Mouse (Mus musculus) forebrain, embryonic 11.5 days (tissue): ENCODE measurements around the gene Aars. TPM values are rescaled to one million over a fixed set of nuclear protein-coding genes. Genes with fewer than 3 reads are reported as not detected.
"Not testable (repeated sequence)": the region's sequence is repeated elsewhere in the genome, so short reads cannot be mapped to it uniquely, and the experiment has no call there.

Source experiments
- ATAC-seq: fragments of 200-750 bp; cut with Nextera tagmentation; replicated peaks from 2 replicates; pipeline ENCODE4 v1.8.0; 2017; ENCODE audit warnings: moderate TSS enrichment; ENCODE audit not compliant: low FRiP score
- DNase-seq: peaks from one replicate; pipeline ENCODE4 v3.0.0-alpha.2; 2017; ENCODE audit warnings: low spot score
- H3K27ac ChIP-seq: fragments of 300-500 bp; sonication (generic); 2 replicates; pipeline ENCODE4 v1.5.1; 2014; ENCODE audit warnings: low read depth, low read length
- H3K27me3 ChIP-seq: fragments of 300-500 bp; sonication (generic); 2 replicates; pipeline ENCODE4 v1.6.1; 2014; ENCODE audit warnings: mild to moderate bottlenecking, low read length, mixed read lengths; ENCODE audit not compliant: control insufficient read depth, insufficient read depth
- H3K36me3 ChIP-seq: fragments of 300-500 bp; sonication (generic); 2 replicates; pipeline ENCODE4 v1.6.1; 2014; ENCODE audit warnings: mild to moderate bottlenecking, low read length, moderate library complexity, mixed read lengths; ENCODE audit not compliant: control insufficient read depth, insufficient read depth
- H3K4me1 ChIP-seq: fragments of 300-500 bp; sonication (generic); replicated peaks from 2 replicates; pipeline ENCODE4 v1.6.1; 2014; ENCODE audit warnings: low read length, mixed read lengths; ENCODE audit not compliant: control insufficient read depth, insufficient read depth
- H3K4me2 ChIP-seq: fragments of 300-500 bp; sonication (generic); 2 replicates; pipeline ENCODE4 v1.6.1; 2014; ENCODE audit warnings: low read depth, mild to moderate bottlenecking, low read length, moderate library complexity, mixed read lengths; ENCODE audit not compliant: severe bottlenecking
- H3K4me3 ChIP-seq: fragments of 300-500 bp; sonication (generic); 2 replicates; pipeline ENCODE4 v1.5.1; 2014; ENCODE audit warnings: low read depth, low read length
- H3K9ac ChIP-seq: fragments of 300-500 bp; sonication (generic); 2 replicates; pipeline ENCODE4 v1.6.1; 2014; ENCODE audit warnings: low read length
- H3K9me3 ChIP-seq: fragments of 300-500 bp; sonication (generic); 2 replicates; pipeline ENCODE4 v1.6.1; 2016; ENCODE audit warnings: low read length, mixed read lengths; ENCODE audit not compliant: control insufficient read depth
- WGBS: fragments of 180-500 bp; shearing (Covaris S2); extraction: QIAGEN DNeasy Blood & Tissue Kit; methylation state at CpG from one replicate; pipeline ENCODE4 v1.1.7; 2014; 5-methylcytosine and 5-hydroxymethylcytosine counted together
- microRNA-seq: library from miRNA; unstranded; fragments of <30 nt; microRNA quantifications from one replicate; pipeline ENCODE4, GENCODE M21; 2016; ENCODE audit not compliant: insufficient number of aligned reads
- polyA plus RNA-seq: library from polyadenylated mRNA; unstranded; fragments of >200 nt; fragmentation: Nextera tagmentation; extraction: Ambion mirVana; gene quantifications from 2 replicates; pipeline ENCODE4 v1.2.1, GENCODE M21; 2014

Gene Aars
- polyA plus RNA-seq, 1 experiment from 2014 or later: 79.0 TPM

GRCm38 (mm10) chr8:111094719-111095302, 61.9 kb downstream of the Aars start:
- H3K27ac ChIP-seq, H3K36me3 ChIP-seq, ATAC-seq, H3K4me1 ChIP-seq, H3K9me3 ChIP-seq, H3K27me3 ChIP-seq: not testable (repeated sequence)
- peak overlapping the region; percentile 66 for H3K9ac ChIP-seq
- H3K4me2 ChIP-seq: peak overlapping the region; percentile 67
- DNase-seq: peak; percentile 57
- under 1% methylated on average over 61 of the region's 69 CpGs for WGBS
- H3K4me3 ChIP-seq: peak overlapping the region; percentile 57

Small RNA genes lying within 50 kb of the gene (microRNA-seq; reads per million reads assigned to microRNA genes)
- gene Gm24103: not detected
- gene Mir3473d: 2.5 reads per million

Other genes with a start within 250 kb of the Aars start
- gene Il34, start 227.2 kb upstream of the Aars start, polyA plus RNA-seq: 0.25 and 0.29 TPM in 2 replicates
- 63.9 and 64.3 TPM in 2 replicates for gene Cog4, start 186.5 kb upstream of the Aars start, polyA plus RNA-seq
- gene Sf3b3, start 186.4 kb upstream of the Aars start, polyA plus RNA-seq: 231 and 232 TPM in 2 replicates
- 9.5 and 11.1 TPM in 2 replicates for gene Fuk, start 130.7 kb upstream of the Aars start, polyA plus RNA-seq
- 16.0 and 16.5 TPM in 2 replicates for gene St3gal2, start 113.2 kb upstream of the Aars start, polyA plus RNA-seq
- 36.2 and 37.3 TPM in 2 replicates for gene Ddx19a, start 35.3 kb upstream of the Aars start, polyA plus RNA-seq
- gene Ddx19b, start 1.4 kb upstream of the Aars start, polyA plus RNA-seq: 9.9 and 10.2 TPM in 2 replicates
- 10.8 and 13.1 TPM in 2 replicates for gene Exosc6, start 23.2 kb downstream of the Aars start, polyA plus RNA-seq
- 0.36 and 0.49 TPM in 2 replicates for gene Clec18a, start 59.3 kb downstream of the Aars start, polyA plus RNA-seq
- 7.4 and 8.5 TPM in 2 replicates for gene Pdpr, start 61.5 kb downstream of the Aars start, polyA plus RNA-seq
- 76.7 and 80.0 TPM in 2 replicates for gene Glg1, start 226.1 kb downstream of the Aars start, polyA plus RNA-seq